Mouse (Mus musculus) intestine, embryonic 16.5 days (tissue): ENCODE data around the gene Tmem199. TPM values are rescaled to one million over a fixed set of nuclear protein-coding genes. Genes with fewer than 3 reads are reported as not detected.

Experiments used
- ATAC-seq: fragments of 200-750 bp; cut with Nextera tagmentation; 2 replicates; pipeline ENCODE4 v1.8.0; 2017; ENCODE audit warnings: moderate TSS enrichment, moderate library complexity
- H3K27ac ChIP-seq: fragments of 300-500 bp; sonication (generic); 2 replicates; pipeline ENCODE4 v1.5.1; 2014; ENCODE audit warnings: mild to moderate bottlenecking, low read length
- H3K27me3 ChIP-seq: fragments of 300-500 bp; sonication (generic); replicated peaks from 2 replicates; pipeline ENCODE4 v1.6.1; 2014; ENCODE audit warnings: low read length, control low read depth, mixed read lengths; ENCODE audit not compliant: control insufficient read depth, insufficient read depth
- H3K36me3 ChIP-seq: fragments of 300-500 bp; sonication (generic); 2 replicates; pipeline ENCODE4 v1.6.1; 2014; ENCODE audit warnings: low read length, control low read depth; ENCODE audit not compliant: control insufficient read depth, insufficient read depth
- H3K4me1 ChIP-seq: fragments of 300-500 bp; sonication (generic); 2 replicates; pipeline ENCODE4 v1.6.1; 2014; ENCODE audit warnings: low read length, control low read depth, mixed read lengths; ENCODE audit not compliant: control insufficient read depth, insufficient read depth
- H3K4me2 ChIP-seq: fragments of 300-500 bp; sonication (generic); 2 replicates; pipeline ENCODE4 v1.6.1; 2014; ENCODE audit warnings: low read depth, low read length, control low read depth
- H3K4me3 ChIP-seq: fragments of 300-500 bp; sonication (generic); 2 replicates; pipeline ENCODE4 v1.5.1; 2014; ENCODE audit warnings: mild to moderate bottlenecking, low read length
- H3K9ac ChIP-seq: fragments of 300-500 bp; sonication (generic); 2 replicates; pipeline ENCODE4 v1.6.1; 2014; ENCODE audit warnings: low read depth, low read length
- H3K9me3 ChIP-seq: fragments of 300-500 bp; sonication (generic); 2 replicates; pipeline ENCODE4 v1.6.1; 2016; ENCODE audit warnings: low read length, control low read depth; ENCODE audit not compliant: control insufficient read depth
- WGBS: fragments of 180-500 bp; shearing (Covaris S2); extraction: QIAGEN DNeasy Blood & Tissue Kit; methylation state at CpG from one replicate; pipeline ENCODE4 v1.1.7; 2014; 5-methylcytosine and 5-hydroxymethylcytosine counted together
- polyA plus RNA-seq: library from polyadenylated mRNA; unstranded; fragments of >200 nt; fragmentation: Nextera tagmentation; extraction: Ambion mirVana; gene quantifications from 2 replicates; pipeline ENCODE4 v1.2.1, GENCODE M21; 2015

The Tmem199 gene
- polyA plus RNA-seq, 1 experiment from 2014 or later: 62.2 TPM

GRCm38 (mm10) chr11:78547718-78548460, 35.9 kb upstream of the Tmem199 start:
- WGBS: 61% methylated on average over 2 of the region's 2 CpGs
- H3K9ac ChIP-seq: peak overlapping the region; percentile 18; the same call in 1 of the 2 replicates
- H3K27ac ChIP-seq: 0 out of 2 replicates have a peak overlapping the region, but pooled peaks have one; percentile 62
- ATAC-seq: no peak
- peak overlapping the region; percentile 12; the same call in 1 of the 2 replicates for H3K4me3 ChIP-seq
- H3K9me3 ChIP-seq: no peaks in the 10 kb centered on the region
- H3K27me3 ChIP-seq: no peaks in the 10 kb centered on the region
- H3K4me2 ChIP-seq: peak overlapping the region; percentile 54
- H3K36me3 ChIP-seq: no peaks in the 10 kb centered on the region
- H3K4me1 ChIP-seq: peaks cover 20% of the 10 kb centered on the region

GRCm38 (mm10) chr11:78545181-78545580, 33.2 kb upstream of the Tmem199 start:
- 55% methylated on average over 8 of the region's 8 CpGs for WGBS
- no peak overlapping the region for H3K27ac ChIP-seq
- H3K4me3 ChIP-seq: no peak overlapping the region
- H3K4me1 ChIP-seq: peaks cover 20% of the 10 kb centered on the region
- H3K27me3 ChIP-seq: no peaks in the 10 kb centered on the region
- ATAC-seq: no peak
- H3K9me3 ChIP-seq: no peaks in the 10 kb centered on the region
- H3K36me3 ChIP-seq: no peaks in the 10 kb centered on the region
- no peak overlapping the region for H3K9ac ChIP-seq
- no peak overlapping the region for H3K4me2 ChIP-seq

- Histone ChIP-seq H3K27ac (no peak overlapping the region), H3K9me3 (no peaks in the 10 kb centered on the region), H3K27me3 (no peaks in the 10 kb centered on the region), H3K4me3 (no peak overlapping the region), H3K4me1 (peaks cover 18% of the 10 kb centered on the region), H3K36me3 (no peaks in the 10 kb centered on the region; the same call in 1 of the 2 replicates), H3K9ac (no peak overlapping the region), H3K4me2 (no peak overlapping the region)
- WGBS: 91% methylated on average over 7 of the region's 7 CpGs
- no peak for ATAC-seq
Measured at GRCm38 (mm10) chr11:78544449-78545111, 32.6 kb upstream of the Tmem199 start.

GRCm38 (mm10) chr11:78540358-78540757, 28.4 kb upstream of the Tmem199 start:
- H3K36me3 ChIP-seq: no peaks in the 10 kb centered on the region; the same call in 1 of the 2 replicates
- no peak overlapping the region for H3K27ac ChIP-seq
- no peak overlapping the region for H3K4me2 ChIP-seq
- no peak for ATAC-seq
- H3K9me3 ChIP-seq: no peaks in the 10 kb centered on the region
- WGBS: 87% methylated on average over 3 of the region's 3 CpGs
- no peaks in the 10 kb centered on the region for H3K27me3 ChIP-seq
- H3K4me3 ChIP-seq: no peak overlapping the region
- peaks cover 15% of the 10 kb centered on the region for H3K4me1 ChIP-seq
- no peak overlapping the region for H3K9ac ChIP-seq

- peak overlapping the region; percentile 91 for H3K27ac ChIP-seq
- WGBS: under 1% methylated on average over 14 of the region's 14 CpGs
- ATAC-seq: peak; percentile 12
- peak overlapping the region; percentile 85 for H3K9ac ChIP-seq
- peak overlapping the region; percentile 76 for H3K4me2 ChIP-seq
- peaks cover 23% of the 10 kb centered on the region for H3K4me1 ChIP-seq
- H3K4me3 ChIP-seq: peak overlapping the region; percentile 84
- no peaks in the 10 kb centered on the region; the same call in 1 of the 2 replicates for H3K36me3 ChIP-seq
- H3K27me3 ChIP-seq: no peaks in the 10 kb centered on the region
- H3K9me3 ChIP-seq: no peaks in the 10 kb centered on the region
Measured at GRCm38 (mm10) chr11:78536690-78537084, 24.7 kb upstream of the Tmem199 start.

GRCm38 (mm10) chr11:78536080-78536689, 24.2 kb upstream of the Tmem199 start, which contains the start of the genes Tnfaip1 and Ift20:
Gene Tnfaip1, minus strand, starts transcription at chr11:78536332.
Gene Ift20, plus strand, starts transcription at chr11:78536361.
- Histone ChIP-seq H3K36me3 (no peaks in the 10 kb centered on the region; the same call in 1 of the 2 replicates), H3K4me3 (peak within 1 kb of the TSS; percentile 84), H3K4me1 (peaks cover 23% of the 10 kb centered on the region), H3K27me3 (no peaks in the 10 kb centered on the region), H3K4me2 (peak within 1 kb of the TSS; percentile 76), H3K9me3 (no peaks in the 10 kb centered on the region), H3K27ac (peak within 1 kb of the TSS; percentile 97), H3K9ac (peak within 1 kb of the TSS; percentile 87)
- peak; percentile 97 for ATAC-seq
- WGBS: under 1% methylated on average over 52 of the region's 52 CpGs

- H3K9ac ChIP-seq: peak overlapping the region; percentile 87
- peak overlapping the region; percentile 75 for H3K4me2 ChIP-seq
- WGBS: under 1% methylated on average over 23 of the region's 23 CpGs
- peaks cover 23% of the 10 kb centered on the region for H3K4me1 ChIP-seq
- H3K4me3 ChIP-seq: peak overlapping the region; percentile 84
- no peaks in the 10 kb centered on the region for H3K27me3 ChIP-seq
- peak overlapping the region; percentile 97 for H3K27ac ChIP-seq
- H3K36me3 ChIP-seq: no peaks in the 10 kb centered on the region; the same call in 1 of the 2 replicates
- H3K9me3 ChIP-seq: no peaks in the 10 kb centered on the region
- peak; percentile 65 for ATAC-seq
Measured at GRCm38 (mm10) chr11:78535376-78536079, 23.6 kb upstream of the Tmem199 start.

- 87% methylated on average over 4 of the region's 4 CpGs for WGBS
- peak overlapping the region; percentile 75 for H3K4me2 ChIP-seq
- H3K9me3 ChIP-seq: no peaks in the 10 kb centered on the region
- no peaks in the 10 kb centered on the region for H3K27me3 ChIP-seq
- H3K27ac ChIP-seq: peak overlapping the region; percentile 97
- ATAC-seq: no peak
- H3K36me3 ChIP-seq: 0 out of 2 replicates have a peak, but pooled peaks cover 2% of the 10 kb centered on the region
- H3K9ac ChIP-seq: peak overlapping the region; percentile 87; the same call in 1 of the 2 replicates
- H3K4me3 ChIP-seq: peak overlapping the region; percentile 84
- peaks cover 23% of the 10 kb centered on the region for H3K4me1 ChIP-seq
Measured at GRCm38 (mm10) chr11:78534516-78534915, 22.5 kb upstream of the Tmem199 start.
